Mouse (Mus musculus) heart, postnatal 0 days (tissue): Measurements from ENCODE around the gene Tbk1.

Experiments used
- CTCF ChIP-seq: IDR thresholded peaks from 2 replicates; pipeline ENCODE4 v1.5.1; 2016; ENCODE audit warnings: antibody characterized with exemption, control low read depth, low read depth
- EP300 ChIP-seq: IDR thresholded peaks from 2 replicates; pipeline ENCODE4 v1.6.1; 2016; ENCODE audit warnings: antibody characterized with exemption, low read depth

- TF ChIP-seq CTCF: no peak
- no peak for TF ChIP-seq EP300
These were observed 59.5 kb downstream of the Tbk1 start for GRCm38 (mm10) chr10:121527114-121527513.
